Mouse (Mus musculus) spleen, embryonic (tissue): ENCODE measurements around the gene Top1.

ENCODE experiments used
- CTCF ChIA-PET: fragments of 350-600 bp; sonication (Branson Sonifier 250); formaldehyde crosslinking; loops from one replicate; lab custom pipeline; 2022; lab: Charles Lee

Top1 gene

GRCm38 (mm10) chr2:160630872-160631597 is 14.7 kb upstream of the Top1 start:
- CTCF ChIA-PET = interaction anchor here (0.7 kb wide), 1 partner anchor 39 kb away, joined by 5 read pairs; no protein-coding TSS in a partner anchor

DNA sequence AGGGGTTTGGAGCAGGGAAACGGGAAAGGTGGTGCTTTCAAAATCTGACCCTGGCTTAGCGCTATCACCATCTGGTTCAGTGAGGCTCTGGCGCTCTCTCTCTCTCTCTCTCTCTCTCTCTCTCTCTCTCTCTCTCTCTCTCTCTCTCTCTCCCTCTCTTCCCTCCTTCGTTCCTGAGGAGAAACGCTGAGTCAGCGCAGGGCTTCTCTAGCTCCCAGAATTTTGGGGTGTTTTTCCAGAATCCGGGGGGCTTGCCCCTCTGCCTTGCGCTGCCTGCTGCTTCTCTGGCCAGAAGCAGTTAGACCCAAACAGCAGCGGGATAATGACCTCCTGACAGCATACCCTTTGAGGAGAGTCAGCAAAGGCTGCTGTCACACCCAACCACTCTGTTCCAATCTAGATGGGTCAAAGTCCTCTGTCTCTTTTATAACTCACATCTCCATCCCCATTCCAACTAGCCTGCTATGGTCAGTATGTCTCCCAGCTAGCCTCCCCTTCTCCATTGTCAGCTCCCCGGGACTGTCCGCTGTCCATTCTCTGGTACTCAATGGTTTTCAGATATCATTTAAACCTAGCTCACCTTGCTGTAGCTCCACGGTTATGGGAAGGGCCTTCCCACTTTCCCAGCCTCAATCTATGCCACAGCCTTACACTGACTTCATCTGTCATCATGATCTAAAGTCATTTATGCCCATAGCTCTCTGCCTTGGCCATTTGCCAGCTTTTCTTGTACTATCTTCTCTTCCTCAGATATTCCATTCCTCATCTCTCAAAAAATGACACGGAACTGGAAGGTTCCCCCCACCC is 5.6 kb upstream of the Top1 start:
- CTCF ChIA-PET = no interaction called here

- CTCF ChIA-PET = no interaction called here
Measured at GRCm38 (mm10) chr2:160641176-160641575, 4.5 kb upstream of the Top1 start.

DNA sequence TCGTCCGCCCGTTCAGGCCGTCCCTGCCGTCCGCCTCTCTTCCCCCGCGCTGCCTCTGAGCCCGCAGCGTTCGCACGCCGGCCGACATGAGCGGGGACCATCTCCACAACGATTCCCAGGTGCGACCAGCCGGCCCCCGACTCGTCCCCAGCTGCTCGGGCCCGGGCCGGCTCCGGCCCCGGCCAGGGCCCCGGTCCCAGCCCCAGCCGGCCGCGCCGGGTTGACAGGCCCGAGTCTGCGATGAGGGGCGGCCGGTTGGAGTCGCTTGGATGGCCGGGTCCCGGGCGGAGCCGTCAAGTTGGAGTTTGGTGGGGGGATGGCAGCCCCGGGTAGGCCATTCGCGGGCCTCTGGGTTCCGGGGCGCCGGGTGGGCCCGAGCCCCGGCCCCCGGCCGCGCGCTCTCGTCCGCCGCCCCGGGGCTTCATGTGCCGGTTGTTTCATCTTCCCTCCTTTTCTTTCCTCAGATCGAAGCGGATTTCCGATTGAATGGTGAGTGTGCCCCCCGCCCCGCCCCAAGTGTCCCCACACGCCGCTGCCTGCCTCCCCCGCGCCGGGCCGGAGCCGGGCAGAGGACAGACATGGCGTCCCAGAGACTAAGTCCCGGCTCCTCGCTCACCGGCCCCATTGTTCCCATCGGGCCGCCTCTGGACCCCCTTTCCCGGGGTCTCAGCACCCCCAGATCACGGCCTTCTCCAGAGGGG is 606 bp downstream of the Top1 start:
- CTCF ChIA-PET = interaction anchor here (0.5 to 0.6 kb wide), 2 partner anchors 240 to 343 kb away, joined by 3 to 10 read pairs; no protein-coding TSS in a partner anchor

GRCm38 (mm10) chr2:160646845-160647178 is 1.1 kb downstream of the Top1 start:
- CTCF ChIA-PET = no interaction called here

GRCm38 (mm10) chr2:160648097-160648496 is 2.4 kb downstream of the Top1 start:
- CTCF ChIA-PET = interaction anchor here (0.5 kb wide), 1 partner anchor 76 kb away, joined by 3 read pairs; no protein-coding TSS in a partner anchor

- CTCF ChIA-PET = no interaction called here
Measured at GRCm38 (mm10) chr2:160649072-160649471, 3.4 kb downstream of the Top1 start.

DNA sequence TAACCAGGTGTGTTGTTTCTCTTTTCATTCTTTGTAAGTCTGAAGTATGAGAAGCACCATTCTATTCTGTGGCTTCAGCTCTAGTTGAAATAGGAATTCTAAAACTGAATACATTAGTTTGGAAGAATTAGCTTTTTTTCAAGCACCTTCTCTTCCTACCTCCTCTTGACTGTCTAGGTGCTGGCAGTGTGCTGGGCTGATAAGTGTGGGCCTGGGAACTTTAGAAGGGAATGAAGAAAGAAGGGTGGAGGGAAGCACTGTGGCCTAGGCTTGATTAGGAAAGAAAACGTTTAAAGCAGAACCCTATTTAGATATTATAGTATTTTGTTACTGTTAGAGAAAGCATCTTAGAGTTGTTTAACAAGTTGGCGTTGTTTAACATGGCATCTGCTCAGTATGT is 5.5 kb downstream of the Top1 start:
- CTCF ChIA-PET = no interaction called here

DNA sequence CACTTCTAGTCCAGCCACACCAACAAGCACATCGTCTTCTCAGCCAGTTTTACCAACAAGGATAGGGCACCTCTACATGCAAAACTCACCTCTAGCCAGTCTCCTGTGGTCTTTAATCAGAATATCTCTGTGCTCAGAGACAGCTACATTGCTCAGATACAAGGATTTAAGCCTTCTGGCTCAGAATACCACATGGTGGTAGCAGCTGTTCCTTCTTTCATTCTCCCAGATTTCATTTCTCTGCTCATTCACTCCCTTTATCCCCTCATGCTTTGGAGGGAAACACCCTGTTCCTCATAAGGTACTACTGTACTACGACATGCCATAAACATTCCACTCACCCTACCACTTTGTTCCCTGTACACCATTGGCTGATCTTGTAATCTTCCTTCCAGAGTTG is 7.5 kb downstream of the Top1 start:
- CTCF ChIA-PET = no interaction called here

GRCm38 (mm10) chr2:160655561-160655960 is 9.9 kb downstream of the Top1 start:
- CTCF ChIA-PET = no interaction called here

DNA sequence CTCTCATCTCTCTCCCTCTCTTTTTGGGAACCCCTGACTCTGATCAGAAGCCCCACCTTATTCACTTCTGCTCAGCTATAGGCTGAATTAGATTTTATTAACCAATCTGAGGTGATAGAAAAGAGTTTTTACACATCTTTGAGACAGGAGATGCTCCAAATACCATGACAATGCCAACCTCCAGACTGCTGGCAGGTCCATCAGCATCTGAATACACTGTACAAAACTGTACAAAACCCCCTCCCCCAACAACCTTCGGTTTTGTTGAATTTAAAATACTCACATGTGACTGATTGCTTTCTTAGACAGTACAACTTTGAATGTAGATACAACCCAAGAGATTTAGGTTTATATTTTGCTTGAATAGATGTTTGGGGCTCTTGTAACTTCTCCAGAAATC is 10.5 kb downstream of the Top1 start:
- CTCF ChIA-PET = no interaction called here

- CTCF ChIA-PET = no interaction called here
Measured at GRCm38 (mm10) chr2:160657801-160658442, 12.2 kb downstream of the Top1 start.

- CTCF ChIA-PET = no interaction called here
Measured at GRCm38 (mm10) chr2:160658811-160659210, 13.1 kb downstream of the Top1 start.

DNA sequence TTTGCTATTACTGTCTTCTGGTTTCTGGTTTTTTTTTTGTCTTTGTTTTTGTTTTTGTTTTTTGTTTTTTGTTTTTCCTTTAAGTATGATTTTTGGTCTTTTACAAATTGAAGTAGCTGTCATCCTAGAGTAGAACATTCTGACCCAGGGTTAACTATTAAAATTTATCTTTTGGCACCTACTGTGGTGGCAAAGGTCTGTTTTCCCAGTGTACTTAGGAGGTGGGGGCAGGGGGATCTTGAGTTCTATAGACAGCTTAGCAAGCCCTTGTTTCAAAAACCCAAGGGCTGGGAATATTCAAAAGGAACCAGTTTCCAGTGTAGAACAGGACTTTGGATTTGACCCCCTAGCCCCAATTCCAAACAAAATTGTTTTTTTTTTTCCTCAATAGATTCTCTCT is 18.7 kb downstream of the Top1 start:
- CTCF ChIA-PET = interaction anchor here (0.7 kb wide), 1 partner anchor 128 kb away, joined by 6 read pairs; no protein-coding TSS in a partner anchor

GRCm38 (mm10) chr2:160664986-160665385 is 19.3 kb downstream of the Top1 start:
- CTCF ChIA-PET = interaction anchor here (0.7 kb wide), 1 partner anchor 128 kb away, joined by 6 read pairs; no protein-coding TSS in a partner anchor

DNA sequence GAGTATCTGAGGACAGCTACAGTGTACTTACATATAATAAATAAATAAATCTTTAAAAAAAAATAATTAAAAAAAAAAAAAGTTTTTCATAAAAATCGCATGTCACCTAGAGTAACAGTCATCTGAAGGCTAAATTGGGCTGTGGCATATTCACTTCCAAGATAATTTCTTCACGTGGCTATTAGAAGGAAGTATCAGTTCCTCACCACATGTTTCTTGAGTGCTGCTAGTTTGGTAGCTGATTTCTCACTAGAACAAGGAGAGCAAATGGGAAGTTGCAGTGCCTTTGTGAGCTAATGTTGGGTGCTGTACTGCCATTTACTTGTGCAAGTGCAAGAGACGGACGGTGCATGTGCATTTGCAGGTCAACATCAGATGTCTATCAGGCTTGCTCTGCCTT is 21.6 kb downstream of the Top1 start:
- CTCF ChIA-PET = no interaction called here

GRCm38 (mm10) chr2:160700271-160700670 is 54.6 kb downstream of the Top1 start:
- CTCF ChIA-PET = no interaction called here

DNA sequence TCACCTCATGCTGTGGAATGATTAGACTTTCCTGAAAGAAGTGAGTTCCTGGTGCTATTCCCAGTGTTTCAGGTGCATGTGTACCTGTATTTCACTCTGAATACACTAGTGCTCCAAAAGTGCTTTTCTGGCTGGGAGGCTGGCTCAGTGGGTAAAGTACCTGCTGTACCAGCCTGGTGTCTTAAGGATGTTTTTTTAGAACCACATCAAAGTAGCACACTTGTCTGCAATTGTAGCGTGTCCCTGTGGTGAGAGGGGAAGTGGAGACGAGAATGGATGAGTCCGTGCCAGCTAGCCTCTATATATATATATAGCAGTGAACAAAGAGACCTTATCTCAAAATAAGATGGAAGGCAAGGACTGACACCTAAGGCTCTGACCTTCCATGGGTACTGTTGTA is 55.9 kb downstream of the Top1 start:
- CTCF ChIA-PET = no interaction called here

DNA sequence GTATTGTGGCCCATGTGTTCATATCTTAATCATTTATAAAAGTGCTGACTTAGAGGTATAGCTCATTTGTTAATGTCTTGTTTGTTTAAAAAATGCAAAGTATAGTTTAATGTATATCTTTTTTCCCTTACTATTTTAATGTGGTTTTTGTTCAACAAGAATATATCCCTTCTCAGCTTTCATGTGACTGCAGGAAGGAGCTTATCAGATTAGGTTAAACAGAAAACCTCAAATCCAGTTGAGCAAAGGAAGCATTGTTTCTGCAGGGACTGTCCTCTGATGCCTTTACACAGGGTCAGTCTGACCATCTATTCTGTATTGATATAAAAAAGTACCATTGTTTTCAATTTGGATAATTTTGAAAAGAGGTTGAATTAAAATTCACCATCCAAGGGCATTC is 57.1 kb downstream of the Top1 start:
- CTCF ChIA-PET = no interaction called here

GRCm38 (mm10) chr2:160707673-160708072 is 62.0 kb downstream of the Top1 start:
- CTCF ChIA-PET = interaction anchor here (0.8 kb wide), 1 partner anchor 226 kb away, joined by 3 read pairs; no protein-coding TSS in a partner anchor

- CTCF ChIA-PET = interaction anchor here (1.2 kb wide), 1 partner anchor 31 kb away, joined by 3 read pairs; no protein-coding TSS in a partner anchor
Measured at GRCm38 (mm10) chr2:160715463-160716030, 69.9 kb downstream of the Top1 start.
